Comparison of ENCODE assay signal across 24 mouse cellular contexts in genomic region chr2:122708080-122708479, GRCm38 (mm10). TPM values are rescaled to one million over a fixed set of nuclear protein-coding genes. Genes with fewer than 3 reads are reported as not detected.
A peak's percentile ranks its signal among the peaks of the same experiment; 100 is the strongest.
DNase-seq lines count a peak whose midpoint lies in the region; ATAC-seq and TF ChIP-seq lines count a peak whose summit lies in the region.
"Had no signal": no experiment of that assay in that cellular context is flagged by ENCODE, and none has a peak within 500 bp of the region (broad histone marks: within the 10 kb centered on the region; RNA-seq: fewer than 3 reads in every experiment).

No protein-coding gene starts in this region.

- H3K36me3 ChIP-seq in lung, embryonic 14.5 days (ENCODE audit: insufficient read depth): no peaks in the 10 kb centered on the region
- H3K36me3 ChIP-seq in lung, postnatal 0 days (ENCODE audit: insufficient read depth, low read length): no peaks in the 10 kb centered on the region
- no peaks in the 10 kb centered on the region for H3K36me3 ChIP-seq in intestine, embryonic 16.5 days (ENCODE audit: control insufficient read depth, insufficient read depth, low read length)
- H3K36me3 ChIP-seq in stomach, embryonic 14.5 days (ENCODE audit: control insufficient read depth, insufficient read depth, low read length): no peaks in the 10 kb centered on the region
- no peaks in the 10 kb centered on the region for H3K36me3 ChIP-seq in forebrain, embryonic 15.5 days
- no peaks in the 10 kb centered on the region for H3K36me3 ChIP-seq in midbrain, embryonic 16.5 days (ENCODE audit: control insufficient read depth, insufficient read depth, low read length)
- H3K36me3 ChIP-seq: limb, embryonic 10.5 days; limb, embryonic 15.5 days; neural tube, embryonic 13.5 days had no signal

- TF ChIP-seq EP300 in lung, postnatal 0 days (IDR thresholded peaks at IDR 0.05): no peak

- H3K9ac ChIP-seq in lung, embryonic 14.5 days: no peak overlapping the region
- no peak overlapping the region for H3K9ac ChIP-seq in lung, postnatal 0 days (replicated peaks; ENCODE audit: low read depth)
- H3K9ac ChIP-seq in intestine, embryonic 16.5 days (ENCODE audit: low read depth, low read length): no peak overlapping the region
- no peak overlapping the region for H3K9ac ChIP-seq in stomach, embryonic 14.5 days (replicated peaks; ENCODE audit: low read depth, low read length)
- H3K9ac ChIP-seq in forebrain, embryonic 15.5 days (replicated peaks): no peak overlapping the region
- no peak overlapping the region for H3K9ac ChIP-seq in midbrain, embryonic 16.5 days (ENCODE audit: low read depth, low read length)
- H3K9ac ChIP-seq: limb, embryonic 15.5 days; neural tube, embryonic 13.5 days had no signal

- no peaks in the 10 kb centered on the region for H3K27me3 ChIP-seq in lung, embryonic 14.5 days (ENCODE audit: insufficient read depth, low read length)
- H3K27me3 ChIP-seq in lung, postnatal 0 days (replicated peaks; ENCODE audit: insufficient read depth, low read length): no peaks in the 10 kb centered on the region
- no peaks in the 10 kb centered on the region for H3K27me3 ChIP-seq in intestine, embryonic 16.5 days (replicated peaks; ENCODE audit: control insufficient read depth, insufficient read depth, low read length)
- no peaks in the 10 kb centered on the region for H3K27me3 ChIP-seq in stomach, embryonic 14.5 days (ENCODE audit: control insufficient read depth, insufficient read depth, low read length)
- H3K27me3 ChIP-seq in forebrain, embryonic 15.5 days: no peaks in the 10 kb centered on the region
- H3K27me3 ChIP-seq in midbrain, embryonic 16.5 days (ENCODE audit: control insufficient read depth, insufficient read depth, low read depth, low read length): no peaks in the 10 kb centered on the region

- H3K4me3 ChIP-seq in lung, embryonic 14.5 days (ENCODE audit: low read depth, low read length): no peak overlapping the region
- H3K4me3 ChIP-seq in lung, postnatal 0 days (ENCODE audit: low read depth, low read length): no peak overlapping the region
- no peak overlapping the region for H3K4me3 ChIP-seq in intestine, embryonic 16.5 days (ENCODE audit: low read length)
- H3K4me3 ChIP-seq in stomach, embryonic 14.5 days (ENCODE audit: low read depth, low read length): no peak overlapping the region
- H3K4me3 ChIP-seq in forebrain, embryonic 15.5 days: no peak overlapping the region
- H3K4me3 ChIP-seq in midbrain, embryonic 16.5 days (ENCODE audit: low read depth, low read length): no peak overlapping the region
- H3K4me3 ChIP-seq: erythroblast, embryonic 14.5 days; limb, embryonic 10.5 days; limb, embryonic 15.5 days; neural tube, embryonic 13.5 days had no signal

- no peak for ATAC-seq in lung, embryonic 14.5 days (ENCODE audit: insufficient read depth)
- ATAC-seq in lung, postnatal 0 days: no peak
- peak; percentile 98 for ATAC-seq in intestine, embryonic 16.5 days
- ATAC-seq in stomach, embryonic 14.5 days (ENCODE audit: insufficient number of reproducible peaks, insufficient read depth, low FRiP score, low read depth): peak; percentile 87
- no peak for ATAC-seq in forebrain, embryonic 15.5 days (replicated peaks)
- ATAC-seq in midbrain, embryonic 16.5 days: no peak
- ATAC-seq: hindbrain, embryonic 16.5 days had no signal

- DNase-seq in lung, embryonic 14.5 days: peak; percentile 5
- DNase-seq in lung, postnatal 0 days (ENCODE audit: low spot score): no peak
- DNase-seq in heart, adult 9 months (ENCODE audit: low spot score in 2 of 2): no peak
- DNase-seq: adrenal gland, postnatal 36 days; cerebellum, adult 18-20 months; cerebellum, postnatal 10 days; gastrocnemius, postnatal 10 days; kidney, adult 11 months; kidney, postnatal 4 days; layer of hippocampus, postnatal 36 days; lung, adult 2 months; right cerebral cortex, postnatal 4 days; thymus, adult 2 months; thymus, postnatal 36 days had no signal

- no peak for TF ChIP-seq CTCF in lung, embryonic 14.5 days (IDR thresholded peaks at IDR 0.05; ENCODE audit: low read depth)
- no peak for TF ChIP-seq CTCF in lung, postnatal 0 days (IDR thresholded peaks at IDR 0.05)

- H3K4me1 ChIP-seq in lung, embryonic 14.5 days (ENCODE audit: insufficient read depth): no peaks in the 10 kb centered on the region
- H3K4me1 ChIP-seq in lung, postnatal 0 days (ENCODE audit: insufficient read depth, low read depth, low read length): no peaks in the 10 kb centered on the region
- H3K4me1 ChIP-seq in intestine, embryonic 16.5 days (ENCODE audit: control insufficient read depth, insufficient read depth, low read length): peaks cover 10% of the 10 kb centered on the region
- H3K4me1 ChIP-seq in stomach, embryonic 14.5 days (ENCODE audit: control insufficient read depth, insufficient read depth, low read length): no peaks in the 10 kb centered on the region
- H3K4me1 ChIP-seq in forebrain, embryonic 15.5 days: no peaks in the 10 kb centered on the region
- peaks cover 3% of the 10 kb centered on the region; the same call in 1 of the 2 replicates for H3K4me1 ChIP-seq in midbrain, embryonic 16.5 days (ENCODE audit: control insufficient read depth, insufficient read depth, low read length)
- H3K4me1 ChIP-seq: limb, embryonic 10.5 days; limb, embryonic 15.5 days had no signal

- 41% methylated on average over 3 of the region's 3 CpGs for WGBS in lung, embryonic 14.5 days
- 29% methylated on average over 3 of the region's 3 CpGs for WGBS in lung, postnatal 0 days
- 40% methylated on average over 3 of the region's 3 CpGs for WGBS in intestine, embryonic 16.5 days
- WGBS in stomach, embryonic 14.5 days: 47% methylated on average over 3 of the region's 3 CpGs
- 70% methylated on average over 3 of the region's 3 CpGs for WGBS in forebrain, embryonic 15.5 days
- 71% methylated on average over 3 of the region's 3 CpGs for WGBS in midbrain, embryonic 16.5 days

- no peak overlapping the region for H3K27ac ChIP-seq in lung, embryonic 14.5 days (ENCODE audit: low read depth)
- no peak overlapping the region for H3K27ac ChIP-seq in lung, postnatal 0 days (ENCODE audit: low read length)
- H3K27ac ChIP-seq in intestine, embryonic 16.5 days (ENCODE audit: low read length): peak overlapping the region; percentile 92
- H3K27ac ChIP-seq in stomach, embryonic 14.5 days (ENCODE audit: low read length): peak overlapping the region; percentile 33; the same call in 1 of the 2 replicates
- H3K27ac ChIP-seq in forebrain, embryonic 15.5 days (replicated peaks): no peak overlapping the region
- H3K27ac ChIP-seq in midbrain, embryonic 16.5 days (ENCODE audit: low read length): no peak overlapping the region
- H3K27ac ChIP-seq: limb, embryonic 10.5 days; limb, embryonic 15.5 days; neural tube, embryonic 13.5 days had no signal

- H3K9me3 ChIP-seq in lung, embryonic 14.5 days (ENCODE audit: low read depth, low read length): no peaks in the 10 kb centered on the region
- no peaks in the 10 kb centered on the region for H3K9me3 ChIP-seq in lung, postnatal 0 days (ENCODE audit: low read length)
- H3K9me3 ChIP-seq in intestine, embryonic 16.5 days (ENCODE audit: control insufficient read depth, low read length): no peaks in the 10 kb centered on the region
- no peaks in the 10 kb centered on the region for H3K9me3 ChIP-seq in stomach, embryonic 14.5 days (ENCODE audit: control insufficient read depth, low read depth, low read length)
- H3K9me3 ChIP-seq in forebrain, embryonic 15.5 days: no peaks in the 10 kb centered on the region
- H3K9me3 ChIP-seq in midbrain, embryonic 16.5 days (replicated peaks; ENCODE audit: control insufficient read depth, low read length, poor library complexity, severe bottlenecking): no peaks in the 10 kb centered on the region
- H3K9me3 ChIP-seq: limb, embryonic 10.5 days; limb, embryonic 15.5 days; neural tube, embryonic 13.5 days had no signal

- H3K4me2 ChIP-seq in lung, embryonic 14.5 days: no peak overlapping the region
- no peak overlapping the region for H3K4me2 ChIP-seq in lung, postnatal 0 days (replicated peaks; ENCODE audit: low read depth, low read length)
- H3K4me2 ChIP-seq in intestine, embryonic 16.5 days (ENCODE audit: low read depth, low read length): peak overlapping the region; percentile 20; the same call in 1 of the 2 replicates
- no peak overlapping the region for H3K4me2 ChIP-seq in stomach, embryonic 14.5 days (replicated peaks; ENCODE audit: low read depth, low read length)
- H3K4me2 ChIP-seq in forebrain, embryonic 15.5 days (replicated peaks): no peak overlapping the region
- H3K4me2 ChIP-seq in midbrain, embryonic 16.5 days (ENCODE audit: low read length): no peak overlapping the region
- H3K4me2 ChIP-seq: limb, embryonic 15.5 days; midbrain, embryonic 11.5 days; neural tube, embryonic 13.5 days had no signal

RNA-seq across cellular contexts. Expression of gene Slc30a4, which starts 5.6 kb away (rescaled TPM):
- polyA plus RNA-seq in lung, embryonic 14.5 days (2014; fragmentation: Nextera tagmentation; extraction: Ambion mirVana): 11.1 and 12.9 TPM in 2 replicates
- polyA plus RNA-seq in lung, postnatal 0 days (2015; fragmentation: Nextera tagmentation; extraction: Ambion mirVana): 5.0 and 5.8 TPM in 2 replicates
- 8.1 and 10.1 TPM in 2 replicates for polyA plus RNA-seq in intestine, embryonic 16.5 days (2015; fragmentation: Nextera tagmentation; extraction: Ambion mirVana)
- 13.4 and 15.6 TPM in 2 replicates for polyA plus RNA-seq in stomach, embryonic 14.5 days (2014; fragmentation: Nextera tagmentation; extraction: Ambion mirVana)
- 6.9 and 7.9 TPM in 2 replicates for polyA plus RNA-seq in forebrain, embryonic 15.5 days (2015; fragmentation: Nextera tagmentation; extraction: Ambion mirVana)
- 5.8 and 6.5 TPM in 2 replicates for polyA plus RNA-seq in midbrain, embryonic 16.5 days (2015; fragmentation: Nextera tagmentation; extraction: Ambion mirVana)
- polyA plus RNA-seq: erythroblast, embryonic 14.5 days had no signal

RNA-seq across cellular contexts. Expression of gene Bloc1s6, which starts 30.2 kb away (rescaled TPM):
- 40.6 and 43.3 TPM in 2 replicates for polyA plus RNA-seq in lung, embryonic 14.5 days (2014; fragmentation: Nextera tagmentation; extraction: Ambion mirVana)
- polyA plus RNA-seq in lung, postnatal 0 days (2015; fragmentation: Nextera tagmentation; extraction: Ambion mirVana): 29.8 and 30.6 TPM in 2 replicates
- 51.9 and 54.4 TPM in 2 replicates for polyA plus RNA-seq in intestine, embryonic 16.5 days (2015; fragmentation: Nextera tagmentation; extraction: Ambion mirVana)
- 46.2 and 55.0 TPM in 2 replicates for polyA plus RNA-seq in stomach, embryonic 14.5 days (2014; fragmentation: Nextera tagmentation; extraction: Ambion mirVana)
- 89.0 and 89.4 TPM in 2 replicates for polyA plus RNA-seq in forebrain, embryonic 15.5 days (2015; fragmentation: Nextera tagmentation; extraction: Ambion mirVana)
- polyA plus RNA-seq in midbrain, embryonic 16.5 days (2015; fragmentation: Nextera tagmentation; extraction: Ambion mirVana): 108 and 114 TPM in 2 replicates

RNA-seq across cellular contexts. Expression of gene Sqor, which starts 57.0 kb away (rescaled TPM):
- polyA plus RNA-seq in lung, embryonic 14.5 days (2014; fragmentation: Nextera tagmentation; extraction: Ambion mirVana): 5.6 and 6.3 TPM in 2 replicates
- polyA plus RNA-seq in lung, postnatal 0 days (2015; fragmentation: Nextera tagmentation; extraction: Ambion mirVana): 29.2 and 30.5 TPM in 2 replicates
- 40.1 and 44.8 TPM in 2 replicates for polyA plus RNA-seq in intestine, embryonic 16.5 days (2015; fragmentation: Nextera tagmentation; extraction: Ambion mirVana)
- 22.5 and 23.7 TPM in 2 replicates for polyA plus RNA-seq in stomach, embryonic 14.5 days (2014; fragmentation: Nextera tagmentation; extraction: Ambion mirVana)
- polyA plus RNA-seq in forebrain, embryonic 15.5 days (2015; fragmentation: Nextera tagmentation; extraction: Ambion mirVana): 1.7 and 2.2 TPM in 2 replicates
- polyA plus RNA-seq in midbrain, embryonic 16.5 days (2015; fragmentation: Nextera tagmentation; extraction: Ambion mirVana): 2.4 and 3.1 TPM in 2 replicates

Comparison
In these comparisons a context has a peak if more than half of its experiments do, and no peak if none do; other contexts are left out.
1. ATAC-seq: peak in intestine, embryonic 16.5 days (single experiment) and stomach, embryonic 14.5 days (single experiment); none in lung, embryonic 14.5 days (single experiment), lung, postnatal 0 days (single experiment), forebrain, embryonic 15.5 days (single experiment) and midbrain, embryonic 16.5 days (single experiment).
2. H3K27ac ChIP-seq: peak in intestine, embryonic 16.5 days (single experiment) and stomach, embryonic 14.5 days (single experiment); none in lung, embryonic 14.5 days (single experiment), lung, postnatal 0 days (single experiment), forebrain, embryonic 15.5 days (single experiment) and midbrain, embryonic 16.5 days (single experiment).